Mouse (Mus musculus) liver, embryonic 14.5 days (tissue): Measurements from ENCODE around the gene Rpp25. TPM values are rescaled to one million over a fixed set of nuclear protein-coding genes. Genes with fewer than 3 reads are reported as not detected.

Source experiments
- ATAC-seq: fragments of 200-750 bp; cut with Nextera tagmentation; 2 replicates; pipeline ENCODE4 v1.8.0; 2017; ENCODE audit warnings: moderate number of reproducible peaks, mild to moderate bottlenecking, moderate library complexity; ENCODE audit not compliant: insufficient read depth
- DNase-seq, 3 experiments: peaks; one replicate each; pipeline ENCODE4 v3.0.0-alpha.2; 2012 to 2013; ENCODE audit warnings: low read depth in 3 of 3, low spot score in 3 of 3
- H3K27ac ChIP-seq: fragments of 300-500 bp; sonication (generic); 2 replicates; pipeline ENCODE4 v1.5.1; 2014; ENCODE audit warnings: moderate library complexity, mild to moderate bottlenecking, control low read depth, inconsistent platforms
- H3K27me3 ChIP-seq: fragments of 300-500 bp; sonication (generic); 2 replicates; pipeline ENCODE4 v1.6.1; 2014; ENCODE audit warnings: mild to moderate bottlenecking, low read length, moderate library complexity; ENCODE audit not compliant: control insufficient read depth, insufficient read depth
- H3K36me3 ChIP-seq: fragments of 300-500 bp; sonication (generic); replicated peaks from 2 replicates; pipeline ENCODE4 v1.6.1; 2014; ENCODE audit warnings: low read depth; ENCODE audit not compliant: control insufficient read depth, insufficient read depth
- H3K4me1 ChIP-seq, 2 experiments: fragments of 200-500 bp in 1 of 2; fragments of 300-500 bp in 1 of 2; sonication (generic) in 1 of 2; replicated peaks; 2 replicates each; pipeline ENCODE4 v1.6.1; 2012 to 2014; ENCODE audit warnings: antibody characterized with exemption in 1 of 2, inconsistent platforms in 1 of 2, low read length in 1 of 2; ENCODE audit not compliant: control insufficient read depth in 2 of 2, insufficient read depth in 2 of 2
- H3K4me2 ChIP-seq: fragments of 300-500 bp; sonication (generic); 2 replicates; pipeline ENCODE4 v1.6.1; 2014; ENCODE audit warnings: low read depth, mild to moderate bottlenecking, control low read depth, moderate library complexity
- H3K4me3 ChIP-seq, 2 experiments: fragments of 200-500 bp in 1 of 2; fragments of 300-500 bp in 1 of 2; sonication (generic) in 1 of 2; 2 replicates each; pipeline ENCODE4 v1.5.1; 2012 to 2014; ENCODE audit warnings: low read depth in 2 of 2, low read length in 2 of 2, mild to moderate bottlenecking in 2 of 2, control low read depth in 1 of 2, inconsistent platforms in 1 of 2, moderate library complexity in 1 of 2; ENCODE audit not compliant: insufficient read depth in 1 of 2
- H3K9ac ChIP-seq: fragments of 300-500 bp; sonication (generic); replicated peaks from 2 replicates; pipeline ENCODE4 v1.6.1; 2014; ENCODE audit warnings: mild to moderate bottlenecking, control low read depth, moderate library complexity
- H3K9me3 ChIP-seq: fragments of 300-500 bp; sonication (generic); 2 replicates; pipeline ENCODE4 v1.6.1; 2016; ENCODE audit warnings: low read length, mixed read lengths; ENCODE audit not compliant: control insufficient read depth
- CTCF ChIP-seq: IDR thresholded peaks from 2 replicates; pipeline ENCODE4 v1.5.1; 2016; ENCODE audit warnings: antibody characterized with exemption, low read depth, control low read depth
- EP300 ChIP-seq: IDR thresholded peaks from 2 replicates; pipeline ENCODE4 v1.6.1; 2016; ENCODE audit warnings: antibody characterized with exemption, low read depth
- WGBS: fragments of 180-500 bp; shearing (Covaris S2); extraction: QIAGEN DNeasy Blood & Tissue Kit; methylation state at CpG from one replicate; pipeline ENCODE4 v1.1.7; 2014; ENCODE audit not compliant: insufficient replicate concordance; 5-methylcytosine and 5-hydroxymethylcytosine counted together
- polyA plus RNA-seq, 2 experiments: library from polyadenylated mRNA; depleted of rRNA in 1 of 2; stranded (reverse) in 1 of 2; unstranded in 1 of 2; fragments of >200 nt; fragmentation: Nextera tagmentation in 1 of 2; extraction: Ambion mirVana in 1 of 2; gene quantifications; 2 replicates each; pipeline versions ENCODE4 v1.2.1 to v1.2.3; 2012 to 2014

The Rpp25 gene
- polyA plus RNA-seq, 2 experiments, result 0.18 to 0.39 TPM

DNA sequence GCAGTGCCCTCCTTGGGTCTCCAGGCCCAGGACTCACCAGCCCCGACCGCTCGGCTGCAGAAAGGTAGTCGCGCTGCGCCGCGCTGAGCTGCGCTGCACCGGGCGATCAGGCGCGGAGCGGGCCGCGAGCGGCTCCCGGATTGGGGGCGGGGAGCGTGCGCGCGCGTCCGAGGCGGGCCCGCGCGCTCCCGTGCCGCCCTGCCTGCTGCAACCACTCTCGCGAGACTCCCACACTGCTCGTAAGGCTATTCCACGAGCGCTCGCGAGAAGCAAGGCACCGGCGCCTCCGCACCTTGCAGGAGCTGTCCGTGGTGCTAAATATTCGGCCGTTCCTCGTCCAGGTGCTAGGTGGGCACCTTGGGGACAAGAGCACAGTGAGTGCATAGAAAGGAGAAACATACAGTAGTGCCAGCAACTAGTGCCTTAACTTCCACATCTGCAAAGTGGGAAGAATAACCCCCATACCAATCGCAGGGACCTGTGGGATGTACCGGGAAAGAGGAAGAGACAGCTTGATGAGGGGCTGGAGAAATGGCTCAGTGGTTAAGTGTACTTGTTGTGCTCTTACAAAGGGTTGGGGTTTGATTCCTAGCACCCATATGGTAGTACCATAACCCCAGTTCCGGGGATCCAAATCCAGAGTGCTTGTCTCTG lies 35.8 kb upstream of the Rpp25 start, which contains the start of gene Scamp5:
Scamp5 (minus strand) TSS at position 165 of the 654 bp plus-strand sequence.
- WGBS, result 2% methylated on average over 48 of the region's 48 CpGs
- H3K4me3 ChIP-seq, result peak within 1 kb of the TSS; percentile 56 to 64
- ATAC-seq (peak; percentile 82), DNase-seq (peak; percentile 65 to 68 (median 66))
- no peak within 1 kb of the TSS for H3K27ac ChIP-seq
- no peak within 1 kb of the TSS; the same call in 1 of the 2 replicates for H3K9ac ChIP-seq
- TF ChIP-seq EP300 (peak; percentile 63), CTCF (no peak)
- peak within 1 kb of the TSS; percentile 65 for H3K4me2 ChIP-seq
- peaks cover 0 to 7% of the 10 kb centered on the region in 2 experiments; a peak in 1 of 4 replicates for H3K4me1 ChIP-seq
- H3K9me3 ChIP-seq, result no peaks in the 10 kb centered on the region
- H3K36me3 ChIP-seq, result no peaks in the 10 kb centered on the region
- H3K27me3 ChIP-seq, result peaks cover 6% of the 10 kb centered on the region

DNA sequence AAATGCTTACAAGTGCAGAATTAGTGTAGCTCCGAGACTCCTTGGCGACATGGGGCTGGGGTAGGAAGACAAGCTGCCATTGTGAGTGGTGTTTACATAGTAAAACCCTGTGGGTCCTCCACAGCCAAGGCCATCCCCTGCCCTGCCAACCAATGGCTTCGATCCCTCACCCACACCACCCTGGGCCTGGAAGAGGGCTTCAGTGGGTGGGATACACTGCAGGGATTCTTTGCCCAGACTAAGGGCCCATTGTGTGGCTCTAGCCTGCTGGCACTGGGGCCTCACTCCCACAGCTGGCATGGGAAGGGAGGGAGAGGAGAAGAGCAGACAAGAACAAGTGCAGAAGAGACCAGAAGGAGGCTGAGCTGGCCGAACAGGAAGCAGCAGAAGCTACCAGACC lies 34.9 kb upstream of the Rpp25 start:
- Histone ChIP-seq H3K9me3 (no peaks in the 10 kb centered on the region), H3K4me3 (no peak overlapping the region), H3K27ac (no peak overlapping the region), H3K9ac (no peak overlapping the region), H3K4me2 (no peak overlapping the region), H3K27me3 (peaks cover 6% of the 10 kb centered on the region), H3K36me3 (no peaks in the 10 kb centered on the region), H3K4me1 (peaks cover 0 to 7% of the 10 kb centered on the region in 2 experiments; a peak in 1 of 4 replicates)
- no peak for ATAC-seq
- TF ChIP-seq CTCF (no peak), EP300 (no peak)
- WGBS, result 45% methylated on average over 4 of the region's 4 CpGs
- DNase-seq, result no peak

DNA sequence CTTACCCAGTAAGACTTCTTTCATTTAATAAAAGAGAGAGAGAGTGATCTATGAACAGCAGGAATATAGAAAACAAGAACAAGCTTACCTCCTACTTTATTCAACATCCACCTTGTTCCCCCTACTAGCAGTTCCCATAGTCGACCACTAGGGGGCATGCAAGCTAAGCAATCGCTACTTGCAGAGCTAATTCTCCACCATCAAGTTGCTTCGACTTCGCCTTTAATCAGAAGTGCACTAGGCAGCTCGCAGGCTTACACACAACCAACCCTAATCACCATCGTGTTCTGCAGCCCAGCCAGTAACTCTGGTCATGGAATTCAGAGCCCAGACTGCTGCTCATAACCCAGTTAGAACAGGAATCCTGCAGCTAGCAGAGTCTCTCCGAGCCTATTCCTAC lies 18.1 kb upstream of the Rpp25 start:
- no peaks in the 10 kb centered on the region; the same call in 1 of the 2 replicates for H3K9me3 ChIP-seq
- H3K27ac ChIP-seq, result no peak overlapping the region
- DNase-seq, result peak; percentile 47 to 59 (median 51)
- H3K4me3 ChIP-seq, result no peak overlapping the region
- TF ChIP-seq CTCF, result peak; percentile 97
- no peak for TF ChIP-seq EP300
- no peak for ATAC-seq
- H3K4me1 ChIP-seq, result no peaks in the 10 kb centered on the region
- H3K4me2 ChIP-seq, result no peak overlapping the region
- H3K9ac ChIP-seq, result no peak overlapping the region
- no peaks in the 10 kb centered on the region; the same call in 1 of the 2 replicates for H3K27me3 ChIP-seq
- 15% methylated on average over 7 of the region's 7 CpGs for WGBS
- H3K36me3 ChIP-seq, result no peaks in the 10 kb centered on the region

DNA sequence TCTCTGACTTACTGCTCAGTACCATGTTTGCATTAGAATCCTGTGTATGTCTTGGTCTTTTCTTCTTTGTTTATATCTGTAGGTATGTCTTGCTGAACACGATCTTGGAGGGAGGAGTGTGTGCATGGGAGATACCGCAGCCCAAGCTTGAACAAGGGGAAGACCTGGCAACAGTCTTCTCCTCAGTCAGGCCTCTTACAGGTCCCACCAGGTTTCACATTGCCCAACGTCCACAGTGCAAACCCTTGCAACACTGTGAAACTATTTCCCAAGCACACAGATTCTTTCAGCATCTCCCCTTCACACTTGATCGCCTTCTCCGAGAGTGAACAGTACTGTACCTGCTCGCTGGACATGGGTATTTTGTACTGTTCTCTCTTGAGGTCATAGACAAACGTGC lies 16.0 kb upstream of the Rpp25 start:
- ATAC-seq (no peak), DNase-seq (no peak)
- Histone ChIP-seq H3K4me1 (no peaks in the 10 kb centered on the region), H3K36me3 (no peaks in the 10 kb centered on the region), H3K9me3 (no peaks in the 10 kb centered on the region; the same call in 1 of the 2 replicates), H3K9ac (no peak overlapping the region), H3K27me3 (no peaks in the 10 kb centered on the region; the same call in 1 of the 2 replicates), H3K27ac (no peak overlapping the region), H3K4me2 (no peak overlapping the region), H3K4me3 (no peak overlapping the region)
- no peak for TF ChIP-seq CTCF
- TF ChIP-seq EP300, result no peak
- 53% methylated on average over 7 of the region's 7 CpGs for WGBS

DNA sequence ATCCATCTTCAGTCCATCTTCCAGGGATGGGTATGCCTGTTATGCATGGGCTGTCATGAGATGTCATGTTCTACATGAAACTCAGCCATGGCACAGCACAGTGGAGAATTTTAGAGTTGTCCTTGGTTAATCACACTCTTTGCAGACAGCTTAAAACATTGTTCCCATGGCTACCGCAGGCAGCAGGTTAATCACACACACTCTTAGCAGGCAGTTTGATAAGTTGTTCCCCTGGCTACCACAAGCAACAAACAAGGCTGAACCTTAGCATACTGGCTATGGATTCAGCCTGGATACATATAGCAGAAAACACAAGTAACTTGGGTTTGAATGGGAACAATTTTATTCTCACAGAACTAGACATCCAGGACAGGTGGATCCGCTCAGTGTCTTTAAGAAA lies 10.3 kb upstream of the Rpp25 start:
- no peaks in the 10 kb centered on the region for H3K36me3 ChIP-seq
- H3K4me2 ChIP-seq, result no peak overlapping the region
- DNase-seq (no peak), ATAC-seq (no peak)
- H3K9ac ChIP-seq, result no peak overlapping the region
- 0 out of 4 replicates have a peak, but pooled peaks cover 0 to 1% of the 10 kb centered on the region in 2 experiments for H3K4me1 ChIP-seq
- H3K9me3 ChIP-seq, result no peaks in the 10 kb centered on the region; the same call in 1 of the 2 replicates
- TF ChIP-seq EP300 (no peak), CTCF (no peak)
- H3K4me3 ChIP-seq, result no peak overlapping the region
- no peak overlapping the region for H3K27ac ChIP-seq
- peaks cover 4% of the 10 kb centered on the region for H3K27me3 ChIP-seq
- 66% methylated on average over 2 of the region's 2 CpGs for WGBS
